Mouse (Mus musculus): ENCODE measurements around the gene Rhoq. TPM values are rescaled to one million over a fixed set of nuclear protein-coding genes. Genes with fewer than 3 reads are reported as not detected.

Rhoq gene
- total and polyA plus RNA-seq, 2 experiments from 2014 or later = 17.6 to 74.6 TPM

GRCm38 (mm10) chr17:86991306-86991705 lies 28.4 kb downstream of the Rhoq start:
- peaks cover 40% of the 10 kb centered on the region for H3K4me1 ChIP-seq (ENCODE audit: control insufficient read depth, insufficient read depth)
- no peak overlapping the region for H3K4me3 ChIP-seq (ENCODE audit: low read depth, low read length)
- DNase-seq (ENCODE audit: low spot score) = no peak
- no peak for TF ChIP-seq CTCF (IDR thresholded peaks at IDR 0.05; ENCODE audit: low read depth)
- no peak for TF ChIP-seq EP300 (IDR thresholded peaks at IDR 0.05; ENCODE audit: low read depth)
- H3K4me2 ChIP-seq (ENCODE audit: low read depth, low read length) = no peak overlapping the region
- H3K9ac ChIP-seq (replicated peaks; ENCODE audit: low read depth, low read length) = no peak overlapping the region
- peaks cover 13% of the 10 kb centered on the region; the same call in 1 of the 2 replicates for H3K36me3 ChIP-seq (replicated peaks; ENCODE audit: control insufficient read depth, insufficient read depth, low read length)
- WGBS = 84% methylated on average over 8 of the region's 8 CpGs
- no peaks in the 10 kb centered on the region for H3K27me3 ChIP-seq (ENCODE audit: control insufficient read depth, insufficient read depth, low read length)
- ATAC-seq (ENCODE audit: insufficient read depth, low read depth) = no peak
- H3K9me3 ChIP-seq (replicated peaks; ENCODE audit: control insufficient read depth, low read length) = no peaks in the 10 kb centered on the region
- no peak overlapping the region for H3K27ac ChIP-seq (ENCODE audit: low read depth)

GRCm38 (mm10) chr17:86997323-86997722 lies 34.4 kb downstream of the Rhoq start:
- Histone ChIP-seq H3K4me1 (ENCODE audit: control insufficient read depth, insufficient read depth) (no peaks in the 10 kb centered on the region), H3K9ac (replicated peaks; ENCODE audit: low read depth, low read length) (no peak overlapping the region), H3K27me3 (ENCODE audit: control insufficient read depth, insufficient read depth, low read length) (no peaks in the 10 kb centered on the region), H3K4me3 (ENCODE audit: low read depth, low read length) (no peak overlapping the region), H3K36me3 (replicated peaks; ENCODE audit: control insufficient read depth, insufficient read depth, low read length) (peaks cover 48% of the 10 kb centered on the region), H3K9me3 (replicated peaks; ENCODE audit: control insufficient read depth, low read length) (no peaks in the 10 kb centered on the region), H3K27ac (ENCODE audit: low read depth) (no peak overlapping the region), H3K4me2 (ENCODE audit: low read depth, low read length) (no peak overlapping the region)
- no peak for DNase-seq (ENCODE audit: low spot score)
- ATAC-seq (ENCODE audit: insufficient read depth, low read depth) = no peak
- TF ChIP-seq CTCF (IDR thresholded peaks at IDR 0.05; ENCODE audit: low read depth) = no peak
- TF ChIP-seq EP300 (IDR thresholded peaks at IDR 0.05; ENCODE audit: low read depth) = no peak
- WGBS = 77% methylated on average over 6 of the region's 6 CpGs

GRCm38 (mm10) chr17:87008950-87009349 lies 46.1 kb downstream of the Rhoq start:
- H3K27me3 ChIP-seq (ENCODE audit: control insufficient read depth, insufficient read depth, low read length) = no peaks in the 10 kb centered on the region
- H3K4me1 ChIP-seq (ENCODE audit: control insufficient read depth, insufficient read depth) = no peaks in the 10 kb centered on the region
- peak; percentile 20; the same call in 1 of the 2 replicates for TF ChIP-seq CTCF (IDR thresholded peaks at IDR 0.05; ENCODE audit: low read depth)
- TF ChIP-seq EP300 (IDR thresholded peaks at IDR 0.05; ENCODE audit: low read depth) = no peak
- DNase-seq (ENCODE audit: low spot score) = no peak
- H3K9me3 ChIP-seq (replicated peaks; ENCODE audit: control insufficient read depth, low read length) = no peaks in the 10 kb centered on the region
- no peak overlapping the region for H3K27ac ChIP-seq (ENCODE audit: low read depth)
- WGBS = 90% methylated on average over 3 of the region's 3 CpGs
- ATAC-seq (ENCODE audit: insufficient read depth, low read depth) = no peak
- H3K9ac ChIP-seq (replicated peaks; ENCODE audit: low read depth, low read length) = no peak overlapping the region
- no peak overlapping the region for H3K4me2 ChIP-seq (ENCODE audit: low read depth, low read length)
- no peak overlapping the region for H3K4me3 ChIP-seq (ENCODE audit: low read depth, low read length)
- H3K36me3 ChIP-seq (replicated peaks; ENCODE audit: control insufficient read depth, insufficient read depth, low read length) = no peaks in the 10 kb centered on the region

- no peak overlapping the region for H3K4me3 ChIP-seq (ENCODE audit: low read depth, low read length)
- H3K36me3 ChIP-seq (replicated peaks; ENCODE audit: control insufficient read depth, insufficient read depth, low read length) = no peaks in the 10 kb centered on the region
- no peak overlapping the region for H3K4me2 ChIP-seq (ENCODE audit: low read depth, low read length)
- no peak for TF ChIP-seq EP300 (IDR thresholded peaks at IDR 0.05; ENCODE audit: low read depth)
- no peak for TF ChIP-seq CTCF (IDR thresholded peaks at IDR 0.05; ENCODE audit: low read depth)
- ATAC-seq (ENCODE audit: insufficient read depth, low read depth) (no peak), DNase-seq (ENCODE audit: low spot score) (no peak)
- 71% methylated on average over 13 of the region's 13 CpGs for WGBS
- no peak overlapping the region for H3K27ac ChIP-seq (ENCODE audit: low read depth)
- H3K27me3 ChIP-seq (ENCODE audit: control insufficient read depth, insufficient read depth, low read length) = no peaks in the 10 kb centered on the region
- H3K4me1 ChIP-seq (ENCODE audit: control insufficient read depth, insufficient read depth) = no peaks in the 10 kb centered on the region
- H3K9ac ChIP-seq (replicated peaks; ENCODE audit: low read depth, low read length) = no peak overlapping the region
- H3K9me3 ChIP-seq (replicated peaks; ENCODE audit: control insufficient read depth, low read length) = no peaks in the 10 kb centered on the region
Measured at GRCm38 (mm10) chr17:87011301-87012019, 48.6 kb downstream of the Rhoq start.

GRCm38 (mm10) chr17:87019692-87020091 lies 56.8 kb downstream of the Rhoq start:
- no peak overlapping the region for H3K9ac ChIP-seq (replicated peaks; ENCODE audit: low read depth, low read length)
- 86% methylated on average over 5 of the region's 5 CpGs for WGBS
- peaks cover 6% of the 10 kb centered on the region; the same call in 1 of the 2 replicates for H3K36me3 ChIP-seq (replicated peaks; ENCODE audit: control insufficient read depth, insufficient read depth, low read length)
- ATAC-seq (ENCODE audit: insufficient read depth, low read depth) (no peak), DNase-seq (ENCODE audit: low spot score) (no peak)
- no peak overlapping the region for H3K27ac ChIP-seq (ENCODE audit: low read depth)
- TF ChIP-seq EP300 (IDR thresholded peaks at IDR 0.05; ENCODE audit: low read depth) = no peak
- no peaks in the 10 kb centered on the region for H3K27me3 ChIP-seq (ENCODE audit: control insufficient read depth, insufficient read depth, low read length)
- no peak overlapping the region for H3K4me3 ChIP-seq (ENCODE audit: low read depth, low read length)
- H3K4me1 ChIP-seq (ENCODE audit: control insufficient read depth, insufficient read depth) = peaks cover 5% of the 10 kb centered on the region; the same call in 1 of the 2 replicates
- H3K9me3 ChIP-seq (replicated peaks; ENCODE audit: control insufficient read depth, low read length) = no peaks in the 10 kb centered on the region
- H3K4me2 ChIP-seq (ENCODE audit: low read depth, low read length) = no peak overlapping the region

Data from heart, postnatal 0 days (tissue).